Mouse (Mus musculus) inflammation-experienced regulatory T-cells, adult 16 weeks (primary cell): ENCODE data around the gene Casc4. TPM values are rescaled to one million over a fixed set of nuclear protein-coding genes. Genes with fewer than 3 reads are reported as not detected.

Experiments
- polyA plus RNA-seq: library from polyadenylated mRNA; unstranded; fragments of 100-300 nt; shearing (Covaris generic); gene quantifications from one replicate; pipeline ENCODE4 v1.2.1, GENCODE M21; 2017

Casc4 gene
- 1.1 TPM for polyA plus RNA-seq

GRCm38 (mm10) chr2:121866632-121867050 is at the start of gene Casc4:
Gene Casc4 (plus strand): TSS chr2:121866970.

GRCm38 (mm10) chr2:121955765-121956223 is 89.0 kb downstream of the Casc4 start, which contains the start of the genes Ctdspl2 and Mageb3:
Gene Ctdspl2 (plus strand): TSS chr2:121956001.
Gene Mageb3 (minus strand): TSS chr2:121956092.

Other genes with a start within 250 kb of the Casc4 start
- gene Frmd5, start 59.9 kb upstream of the Casc4 start, polyA plus RNA-seq: 1.5 TPM
- 74.2 TPM for gene Ctdspl2, start 89.0 kb downstream of the Casc4 start, polyA plus RNA-seq
- gene Mageb3, start 89.1 kb downstream of the Casc4 start, polyA plus RNA-seq: not detected
- gene Eif3j1, start 161.6 kb downstream of the Casc4 start, polyA plus RNA-seq: 5.7 TPM